Mouse (Mus musculus): ENCODE results near the gene Zfp526. TPM values are rescaled to one million over a fixed set of nuclear protein-coding genes. Genes with fewer than 3 reads are reported as not detected.

Gene Zfp526
- polyA plus RNA-seq, 1 experiment from 2014 or later: 4.2 TPM

DNA sequence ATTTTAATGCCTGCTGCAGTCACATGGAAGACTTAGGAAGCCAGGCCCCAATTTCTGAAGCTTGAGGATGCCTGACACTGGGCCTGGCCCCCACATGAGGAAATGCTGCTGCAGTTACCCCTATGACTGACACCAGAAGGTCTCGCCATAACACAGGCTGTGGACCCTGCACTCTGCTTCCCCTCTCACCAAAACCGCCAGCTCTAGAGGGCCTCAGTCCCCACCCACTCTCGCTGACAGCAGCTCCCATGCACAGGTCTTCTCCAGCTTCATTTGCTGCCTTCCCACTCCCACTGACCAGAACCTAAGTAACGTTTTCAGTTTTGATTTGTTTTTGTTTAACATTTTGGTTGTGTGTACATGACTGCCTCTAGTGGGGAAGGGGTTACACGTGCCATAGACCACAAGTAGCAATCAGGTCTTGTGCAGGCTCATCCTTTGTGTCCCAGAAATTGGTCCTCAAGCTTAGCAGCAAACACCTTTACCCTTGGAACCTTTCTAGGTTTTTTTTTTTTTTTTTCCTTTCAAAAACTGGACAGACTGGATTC is 10.9 kb downstream of the Zfp526 start:
- 58% methylated on average over 5 of the region's 5 CpGs for WGBS
- Histone ChIP-seq H3K9ac (replicated peaks; ENCODE audit: low read depth, low read length) (no peak overlapping the region), H3K36me3 (ENCODE audit: control insufficient read depth, insufficient read depth, low read length) (peaks cover 71% of the 10 kb centered on the region)

GRCm38 (mm10) chr7:25233061-25233460 is 11.8 kb downstream of the Zfp526 start:
- H3K4me2 ChIP-seq (replicated peaks; ENCODE audit: low read depth, low read length): no peak overlapping the region
- peaks cover 62% of the 10 kb centered on the region for H3K36me3 ChIP-seq (ENCODE audit: control insufficient read depth, insufficient read depth, low read length)
- H3K4me1 ChIP-seq (ENCODE audit: control insufficient read depth, insufficient read depth, low read length): peaks cover 15% of the 10 kb centered on the region
- no peak overlapping the region for H3K27ac ChIP-seq (ENCODE audit: low read length)
- WGBS: 71% methylated on average over 2 of the region's 2 CpGs
- H3K9ac ChIP-seq (replicated peaks; ENCODE audit: low read depth, low read length): no peak overlapping the region
- H3K9me3 ChIP-seq (ENCODE audit: control insufficient read depth, low read depth, low read length): no peaks in the 10 kb centered on the region
- H3K27me3 ChIP-seq (ENCODE audit: control insufficient read depth, insufficient read depth, low read length): no peaks in the 10 kb centered on the region
- no peak for ATAC-seq (ENCODE audit: insufficient number of reproducible peaks, insufficient read depth, low FRiP score, low read depth)
- no peak overlapping the region for H3K4me3 ChIP-seq (ENCODE audit: low read depth, low read length)

More for the DNA sequence above, 10.9 kb downstream of the Zfp526 start:
- no peak overlapping the region for H3K27ac ChIP-seq (ENCODE audit: low read length)
- no peaks in the 10 kb centered on the region for H3K9me3 ChIP-seq (ENCODE audit: control insufficient read depth, low read depth, low read length)
- ATAC-seq (ENCODE audit: insufficient number of reproducible peaks, insufficient read depth, low FRiP score, low read depth): no peak
- H3K4me3 ChIP-seq (ENCODE audit: low read depth, low read length): no peak overlapping the region
- peaks cover 15% of the 10 kb centered on the region for H3K4me1 ChIP-seq (ENCODE audit: control insufficient read depth, insufficient read depth, low read length)
- no peak overlapping the region for H3K4me2 ChIP-seq (replicated peaks; ENCODE audit: low read depth, low read length)
- H3K27me3 ChIP-seq (ENCODE audit: control insufficient read depth, insufficient read depth, low read length): no peaks in the 10 kb centered on the region

GRCm38 (mm10) chr7:25235526-25235925 is 14.3 kb downstream of the Zfp526 start:
- no peak overlapping the region for H3K9ac ChIP-seq (replicated peaks; ENCODE audit: low read depth, low read length)

DNA sequence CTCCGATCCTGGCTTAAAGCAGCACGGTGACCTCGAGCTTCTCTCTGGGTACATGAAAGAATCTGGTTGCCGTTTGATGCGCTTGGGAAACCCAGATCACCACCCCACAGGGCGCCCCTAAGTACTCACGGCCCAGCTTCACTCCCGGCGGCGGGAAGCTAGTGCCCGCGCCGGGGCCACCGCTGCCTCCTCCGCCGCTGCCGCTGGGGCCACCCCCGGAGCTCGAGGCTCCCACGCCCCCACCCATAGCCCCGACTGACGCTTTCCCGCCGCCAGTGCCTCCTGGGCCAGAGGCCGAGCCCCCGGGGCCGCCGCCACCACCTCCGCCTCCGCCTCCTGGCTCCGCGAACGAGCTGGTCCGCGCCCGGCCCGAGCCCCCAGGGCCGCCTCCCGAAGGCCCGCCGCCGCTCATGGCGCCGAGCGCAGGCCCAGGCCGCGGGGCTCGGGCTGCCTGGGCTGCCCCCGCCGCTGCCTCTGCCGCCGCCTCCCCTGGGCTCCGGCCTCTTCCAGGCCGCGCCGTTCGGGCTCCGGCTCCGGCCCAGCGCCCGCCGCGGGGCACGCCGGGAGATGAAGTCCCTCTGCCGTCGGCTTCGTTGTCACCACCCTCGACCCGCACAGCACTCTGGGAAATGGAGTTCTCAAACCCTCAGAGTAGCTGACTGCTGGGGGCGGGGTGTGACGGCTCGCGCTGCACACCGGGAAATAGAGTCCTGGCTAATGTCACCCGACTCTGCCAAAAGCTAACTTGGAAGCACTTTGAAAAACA is 16.2 kb downstream of the Zfp526 start, which contains the start of gene Gsk3a:
Gene Gsk3a, minus strand, starts transcription at position 603 of the 766 bp plus-strand sequence.
- H3K4me2 ChIP-seq (replicated peaks; ENCODE audit: low read depth, low read length): peak within 1 kb of the TSS; percentile 75
- peaks cover 15% of the 10 kb centered on the region for H3K4me1 ChIP-seq (ENCODE audit: control insufficient read depth, insufficient read depth, low read length)
- H3K9ac ChIP-seq (replicated peaks; ENCODE audit: low read depth, low read length): peak within 1 kb of the TSS; percentile 90
- peaks cover 25% of the 10 kb centered on the region for H3K36me3 ChIP-seq (ENCODE audit: control insufficient read depth, insufficient read depth, low read length)
- no peaks in the 10 kb centered on the region for H3K9me3 ChIP-seq (ENCODE audit: control insufficient read depth, low read depth, low read length)
- peak within 1 kb of the TSS; percentile 70; the same call in 1 of the 2 replicates for H3K27ac ChIP-seq (ENCODE audit: low read length)
- WGBS: under 1% methylated on average over 72 of the region's 76 CpGs
- peak within 1 kb of the TSS; percentile 82 for H3K4me3 ChIP-seq (ENCODE audit: low read depth, low read length)
- no peaks in the 10 kb centered on the region for H3K27me3 ChIP-seq (ENCODE audit: control insufficient read depth, insufficient read depth, low read length)
- ATAC-seq (ENCODE audit: insufficient number of reproducible peaks, insufficient read depth, low FRiP score, low read depth): peak; percentile 91

More at GRCm38 (mm10) chr7:25235526-25235925, 14.3 kb downstream of the Zfp526 start:
- no peaks in the 10 kb centered on the region for H3K27me3 ChIP-seq (ENCODE audit: control insufficient read depth, insufficient read depth, low read length)
- peaks cover 15% of the 10 kb centered on the region for H3K4me1 ChIP-seq (ENCODE audit: control insufficient read depth, insufficient read depth, low read length)
- WGBS: 89% methylated on average over 5 of the region's 5 CpGs
- H3K27ac ChIP-seq (ENCODE audit: low read length): no peak overlapping the region
- ATAC-seq (ENCODE audit: insufficient number of reproducible peaks, insufficient read depth, low FRiP score, low read depth): no peak
- H3K4me2 ChIP-seq (replicated peaks; ENCODE audit: low read depth, low read length): no peak overlapping the region
- H3K36me3 ChIP-seq (ENCODE audit: control insufficient read depth, insufficient read depth, low read length): peaks cover 38% of the 10 kb centered on the region
- no peaks in the 10 kb centered on the region for H3K9me3 ChIP-seq (ENCODE audit: control insufficient read depth, low read depth, low read length)
- H3K4me3 ChIP-seq (ENCODE audit: low read depth, low read length): no peak overlapping the region

- Histone ChIP-seq H3K27me3 (ENCODE audit: control insufficient read depth, insufficient read depth, low read length) (no peaks in the 10 kb centered on the region), H3K27ac (ENCODE audit: low read length) (peak overlapping the region; percentile 70; the same call in 1 of the 2 replicates), H3K4me1 (ENCODE audit: control insufficient read depth, insufficient read depth, low read length) (peaks cover 15% of the 10 kb centered on the region), H3K4me2 (replicated peaks; ENCODE audit: low read depth, low read length) (peak overlapping the region; percentile 75), H3K4me3 (ENCODE audit: low read depth, low read length) (peak overlapping the region; percentile 82), H3K9me3 (ENCODE audit: control insufficient read depth, low read depth, low read length) (no peaks in the 10 kb centered on the region), H3K36me3 (ENCODE audit: control insufficient read depth, insufficient read depth, low read length) (peaks cover 29% of the 10 kb centered on the region), H3K9ac (replicated peaks; ENCODE audit: low read depth, low read length) (no peak overlapping the region)
- ATAC-seq (ENCODE audit: insufficient number of reproducible peaks, insufficient read depth, low FRiP score, low read depth): peak; percentile 90
- WGBS: 0% methylated on average over 23 of the region's 23 CpGs
Observed at GRCm38 (mm10) chr7:25238015-25238706, 16.9 kb downstream of the Zfp526 start.

GRCm38 (mm10) chr7:25238829-25239623 is 17.8 kb downstream of the Zfp526 start:
- peaks cover 26% of the 10 kb centered on the region for H3K36me3 ChIP-seq (ENCODE audit: control insufficient read depth, insufficient read depth, low read length)

DNA sequence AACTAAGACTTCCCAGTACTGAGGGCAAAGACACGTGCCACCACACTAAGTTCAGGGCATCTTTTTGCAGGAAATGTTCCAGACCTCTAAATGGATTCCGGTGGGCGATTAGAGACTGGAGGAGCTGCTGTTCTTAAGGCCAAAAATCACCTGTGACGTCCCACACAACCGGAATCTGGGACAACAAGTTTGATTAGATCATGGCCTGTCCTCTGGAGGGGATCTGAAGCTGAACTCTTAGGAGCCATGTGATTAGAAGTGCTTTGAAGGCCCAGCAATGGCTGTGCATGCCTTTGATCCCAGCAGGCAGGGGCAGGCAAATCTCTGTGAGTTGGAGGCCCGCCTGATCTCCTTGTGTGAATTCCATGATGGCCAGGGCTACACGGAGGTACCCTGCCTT is 19.4 kb downstream of the Zfp526 start:
- 64% methylated on average over 7 of the region's 7 CpGs for WGBS
- Histone ChIP-seq H3K4me3 (ENCODE audit: low read depth, low read length) (no peak overlapping the region), H3K9ac (replicated peaks; ENCODE audit: low read depth, low read length) (no peak overlapping the region), H3K27ac (ENCODE audit: low read length) (no peak overlapping the region), H3K4me1 (ENCODE audit: control insufficient read depth, insufficient read depth, low read length) (peaks cover 12% of the 10 kb centered on the region), H3K27me3 (ENCODE audit: control insufficient read depth, insufficient read depth, low read length) (no peaks in the 10 kb centered on the region), H3K36me3 (ENCODE audit: control insufficient read depth, insufficient read depth, low read length) (peaks cover 32% of the 10 kb centered on the region), H3K4me2 (replicated peaks; ENCODE audit: low read depth, low read length) (no peak overlapping the region), H3K9me3 (ENCODE audit: control insufficient read depth, low read depth, low read length) (no peaks in the 10 kb centered on the region)
- ATAC-seq (ENCODE audit: insufficient number of reproducible peaks, insufficient read depth, low FRiP score, low read depth): no peak

More at GRCm38 (mm10) chr7:25238829-25239623, 17.8 kb downstream of the Zfp526 start:
- Histone ChIP-seq H3K4me1 (ENCODE audit: control insufficient read depth, insufficient read depth, low read length) (peaks cover 15% of the 10 kb centered on the region), H3K9ac (replicated peaks; ENCODE audit: low read depth, low read length) (no peak overlapping the region), H3K4me3 (ENCODE audit: low read depth, low read length) (peak overlapping the region; percentile 82), H3K9me3 (ENCODE audit: control insufficient read depth, low read depth, low read length) (no peaks in the 10 kb centered on the region), H3K27me3 (ENCODE audit: control insufficient read depth, insufficient read depth, low read length) (no peaks in the 10 kb centered on the region), H3K27ac (ENCODE audit: low read length) (peak overlapping the region; percentile 70; the same call in 1 of the 2 replicates), H3K4me2 (replicated peaks; ENCODE audit: low read depth, low read length) (peak overlapping the region; percentile 75)
- peak; percentile 40 for ATAC-seq (ENCODE audit: insufficient number of reproducible peaks, insufficient read depth, low FRiP score, low read depth)
- WGBS: 2% methylated on average over 30 of the region's 30 CpGs

DNA sequence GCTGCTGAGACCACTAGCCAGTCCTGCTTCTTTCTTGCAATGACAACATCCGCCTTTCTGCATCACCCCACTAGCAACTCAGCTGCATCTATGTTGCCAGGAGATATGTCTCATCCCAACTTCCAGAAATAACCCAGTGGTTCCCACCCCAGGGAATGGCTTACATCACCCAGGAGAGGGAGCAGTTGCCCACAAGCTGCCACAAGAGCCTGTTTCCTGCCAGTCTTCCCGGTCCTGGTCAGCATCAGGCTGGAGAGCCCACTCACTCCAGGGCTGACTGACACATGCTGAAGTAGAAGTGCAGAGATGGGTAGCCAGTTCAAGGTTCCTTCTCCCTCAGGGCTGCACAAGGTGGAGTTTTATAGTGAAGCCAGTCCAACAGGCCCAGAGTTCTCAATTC is 19.8 kb downstream of the Zfp526 start:
- Histone ChIP-seq H3K4me2 (replicated peaks; ENCODE audit: low read depth, low read length) (no peak overlapping the region), H3K4me1 (ENCODE audit: control insufficient read depth, insufficient read depth, low read length) (peaks cover 8% of the 10 kb centered on the region), H3K27ac (ENCODE audit: low read length) (0 out of 2 replicates have a peak overlapping the region, but pooled peaks have one; percentile 6), H3K36me3 (ENCODE audit: control insufficient read depth, insufficient read depth, low read length) (peaks cover 37% of the 10 kb centered on the region), H3K9ac (replicated peaks; ENCODE audit: low read depth, low read length) (no peak overlapping the region), H3K4me3 (ENCODE audit: low read depth, low read length) (no peak overlapping the region), H3K27me3 (ENCODE audit: control insufficient read depth, insufficient read depth, low read length) (no peaks in the 10 kb centered on the region), H3K9me3 (ENCODE audit: control insufficient read depth, low read depth, low read length) (no peaks in the 10 kb centered on the region)
- ATAC-seq (ENCODE audit: insufficient number of reproducible peaks, insufficient read depth, low FRiP score, low read depth): no peak
- 26% methylated on average over 2 of the region's 2 CpGs for WGBS

Data from stomach, embryonic 14.5 days (tissue).